Mouse (Mus musculus) neural tube, embryonic 11.5 days (tissue): ENCODE measurements around the gene Jmjd1c. TPM values are rescaled to one million over a fixed set of nuclear protein-coding genes. Genes with fewer than 3 reads are reported as not detected.
A peak's percentile ranks its signal among the peaks of the same experiment; 100 is the strongest.

ENCODE experiments used
- ATAC-seq: fragments of 200-750 bp; cut with Nextera tagmentation; 2 replicates; pipeline ENCODE4 v1.8.0; 2017; ENCODE audit warnings: moderate number of reproducible peaks, mild to moderate bottlenecking, moderate TSS enrichment, moderate library complexity; ENCODE audit not compliant: insufficient read depth, low FRiP score, low TSS enrichment
- DNase-seq: peaks from one replicate; pipeline ENCODE4 v3.0.0-alpha.2; 2015; ENCODE audit warnings: low spot score
- H3K27ac ChIP-seq: fragments of 300-500 bp; sonication (generic); 2 replicates; pipeline ENCODE4 v1.5.1; 2014; ENCODE audit warnings: low read depth, mild to moderate bottlenecking, low read length
- H3K27me3 ChIP-seq: fragments of 300-500 bp; sonication (generic); 2 replicates; pipeline ENCODE4 v1.6.1; 2014; ENCODE audit warnings: mild to moderate bottlenecking, low read length, mixed read lengths; ENCODE audit not compliant: control insufficient read depth, insufficient read depth
- H3K36me3 ChIP-seq: fragments of 300-500 bp; sonication (generic); 2 replicates; pipeline ENCODE4 v1.6.1; 2014; ENCODE audit warnings: mild to moderate bottlenecking, low read length, moderate library complexity, mixed read lengths; ENCODE audit not compliant: control insufficient read depth, insufficient read depth
- H3K4me1 ChIP-seq: fragments of 300-500 bp; sonication (generic); 2 replicates; pipeline ENCODE4 v1.6.1; 2014; ENCODE audit warnings: low read length, mixed read lengths; ENCODE audit not compliant: control insufficient read depth, insufficient read depth
- H3K4me2 ChIP-seq: fragments of 300-500 bp; sonication (generic); 2 replicates; pipeline ENCODE4 v1.6.1; 2014; ENCODE audit warnings: low read depth, mild to moderate bottlenecking, moderate library complexity
- H3K4me3 ChIP-seq: fragments of 300-500 bp; sonication (generic); 2 replicates; pipeline ENCODE4 v1.5.1; 2014; ENCODE audit warnings: low read depth, low read length
- H3K9ac ChIP-seq: fragments of 300-500 bp; sonication (generic); 2 replicates; pipeline ENCODE4 v1.6.1; 2014; ENCODE audit warnings: mild to moderate bottlenecking, low read length
- H3K9me3 ChIP-seq: fragments of 300-500 bp; sonication (generic); 2 replicates; pipeline ENCODE4 v1.6.1; 2016; ENCODE audit warnings: low read length; ENCODE audit not compliant: control insufficient read depth
- WGBS: fragments of 180-500 bp; shearing (Covaris S2); extraction: QIAGEN DNeasy Blood & Tissue Kit; methylation state at CpG from one replicate; pipeline ENCODE4 v1.1.7; 2014; 5-methylcytosine and 5-hydroxymethylcytosine counted together
- polyA plus RNA-seq: library from polyadenylated mRNA; unstranded; fragments of >200 nt; fragmentation: Nextera tagmentation; extraction: Ambion mirVana; gene quantifications from 2 replicates; pipeline ENCODE4 v1.2.1, GENCODE M21; 2014

The Jmjd1c gene
- polyA plus RNA-seq, 1 experiment from 2014 or later, result 47.6 TPM

- Histone ChIP-seq H3K9ac (no peak overlapping the region), H3K9me3 (no peaks in the 10 kb centered on the region), H3K4me3 (no peak overlapping the region), H3K27ac (0 out of 2 replicates have a peak overlapping the region, but pooled peaks have one; percentile 58), H3K4me2 (no peak overlapping the region), H3K27me3 (no peaks in the 10 kb centered on the region), H3K36me3 (no peaks in the 10 kb centered on the region), H3K4me1 (peaks cover 7% of the 10 kb centered on the region; the same call in 1 of the 2 replicates)
- DNase-seq (no peak), ATAC-seq (peak; percentile 27; the same call in 1 of the 2 replicates)
- 59% methylated on average over 4 of the region's 4 CpGs for whole genome bisulfite sequencing
These were observed 16.9 kb upstream of the Jmjd1c start for GRCm38 (mm10) chr10:67079030-67079429.

- H3K4me3 ChIP-seq, result no peak overlapping the region
- WGBS, result 87% methylated on average over 18 of the region's 18 CpGs
These were observed 14.5 kb upstream of the Jmjd1c start for GRCm38 (mm10) chr10:67081206-67082007.

GRCm38 (mm10) chr10:67082531-67082930 lies 13.4 kb upstream of the Jmjd1c start:
- Histone ChIP-seq H3K27ac (no peak overlapping the region), H3K4me2 (no peak overlapping the region), H3K9me3 (no peaks in the 10 kb centered on the region), H3K27me3 (no peaks in the 10 kb centered on the region), H3K36me3 (no peaks in the 10 kb centered on the region), H3K4me3 (no peak overlapping the region), H3K4me1 (peaks cover 2% of the 10 kb centered on the region; the same call in 1 of the 2 replicates), H3K9ac (no peak overlapping the region)
- ATAC-seq (no peak), DNase-seq (no peak)
- WGBS, result 86% methylated on average over 4 of the region's 4 CpGs

More at GRCm38 (mm10) chr10:67081206-67082007, 14.5 kb upstream of the Jmjd1c start:
- DNase-seq (no peak), ATAC-seq (no peak)
- Histone ChIP-seq H3K9ac (no peak overlapping the region), H3K36me3 (no peaks in the 10 kb centered on the region), H3K4me1 (peaks cover 6% of the 10 kb centered on the region; the same call in 1 of the 2 replicates), H3K27me3 (no peaks in the 10 kb centered on the region), H3K27ac (no peak overlapping the region), H3K4me2 (no peak overlapping the region), H3K9me3 (no peaks in the 10 kb centered on the region)

GRCm38 (mm10) chr10:67083446-67084166 lies 12.3 kb upstream of the Jmjd1c start:
- Histone ChIP-seq H3K27ac (no peak overlapping the region), H3K9ac (no peak overlapping the region)
- DNase-seq, result no peak

GRCm38 (mm10) chr10:67085124-67085523 lies 10.8 kb upstream of the Jmjd1c start:
- Histone ChIP-seq H3K9ac (no peak overlapping the region), H3K27ac (no peak overlapping the region), H3K4me1 (no peaks in the 10 kb centered on the region; the same call in 1 of the 2 replicates), H3K9me3 (no peaks in the 10 kb centered on the region), H3K36me3 (no peaks in the 10 kb centered on the region), H3K4me3 (no peak overlapping the region), H3K27me3 (no peaks in the 10 kb centered on the region), H3K4me2 (no peak overlapping the region)
- 81% methylated on average over 10 of the region's 10 CpGs for WGBS
- ATAC-seq (no peak), DNase-seq (no peak)

More at GRCm38 (mm10) chr10:67083446-67084166, 12.3 kb upstream of the Jmjd1c start:
- no peak overlapping the region for H3K4me3 ChIP-seq
- 57% methylated on average over 10 of the region's 10 CpGs for whole genome bisulfite sequencing
- H3K4me2 ChIP-seq, result no peak overlapping the region
- H3K27me3 ChIP-seq, result no peaks in the 10 kb centered on the region
- no peak for ATAC-seq
- H3K4me1 ChIP-seq, result peaks cover 2% of the 10 kb centered on the region; the same call in 1 of the 2 replicates
- H3K36me3 ChIP-seq, result no peaks in the 10 kb centered on the region
- H3K9me3 ChIP-seq, result no peaks in the 10 kb centered on the region

- no peak overlapping the region for H3K27ac ChIP-seq
- H3K4me1 ChIP-seq, result no peaks in the 10 kb centered on the region; the same call in 1 of the 2 replicates
- H3K4me3 ChIP-seq, result no peak overlapping the region
- no peak for ATAC-seq
- 88% methylated on average over 7 of the region's 7 CpGs for WGBS
- no peaks in the 10 kb centered on the region for H3K27me3 ChIP-seq
- no peak overlapping the region for H3K9ac ChIP-seq
- H3K36me3 ChIP-seq, result no peaks in the 10 kb centered on the region
- H3K9me3 ChIP-seq, result no peaks in the 10 kb centered on the region
- no peak overlapping the region for H3K4me2 ChIP-seq
- DNase-seq, result no peak
These were observed 10.0 kb upstream of the Jmjd1c start for GRCm38 (mm10) chr10:67085916-67086315.

- 88% methylated on average over 5 of the region's 5 CpGs for WGBS
- Histone ChIP-seq H3K36me3 (no peaks in the 10 kb centered on the region), H3K27me3 (no peaks in the 10 kb centered on the region), H3K4me3 (no peak overlapping the region), H3K27ac (no peak overlapping the region), H3K9me3 (no peaks in the 10 kb centered on the region), H3K4me2 (no peak overlapping the region), H3K9ac (no peak overlapping the region), H3K4me1 (no peaks in the 10 kb centered on the region; the same call in 1 of the 2 replicates)
- no peak for ATAC-seq
- no peak for DNase-seq
These were observed 8.3 kb upstream of the Jmjd1c start for GRCm38 (mm10) chr10:67087447-67088226.

- no peak overlapping the region for H3K9ac ChIP-seq
- 92% methylated on average over 4 of the region's 4 CpGs for WGBS
- no peak overlapping the region for H3K4me3 ChIP-seq
- no peak overlapping the region for H3K4me2 ChIP-seq
- H3K4me1 ChIP-seq, result no peaks in the 10 kb centered on the region
- no peak overlapping the region for H3K27ac ChIP-seq
- H3K9me3 ChIP-seq, result no peaks in the 10 kb centered on the region
- ATAC-seq (no peak), DNase-seq (no peak)
- no peaks in the 10 kb centered on the region for H3K27me3 ChIP-seq
- H3K36me3 ChIP-seq, result no peaks in the 10 kb centered on the region; the same call in 1 of the 2 replicates
These were observed 5.3 kb upstream of the Jmjd1c start for GRCm38 (mm10) chr10:67090611-67091010.
